Mouse (Mus musculus) hindbrain, embryonic 16.5 days (tissue): ENCODE results near the gene Ccr10. TPM values are rescaled to one million over a fixed set of nuclear protein-coding genes. Genes with fewer than 3 reads are reported as not detected.

Experiments used
- ATAC-seq: fragments of 200-750 bp; cut with Nextera tagmentation; 2 replicates; pipeline ENCODE4 v1.8.0; 2017; ENCODE audit warnings: moderate TSS enrichment, moderate library complexity
- H3K27ac ChIP-seq: fragments of 300-500 bp; sonication (generic); 2 replicates; pipeline ENCODE4 v1.5.1; 2014; ENCODE audit warnings: low read depth, mild to moderate bottlenecking, control low read depth, low read length, moderate library complexity
- H3K27me3 ChIP-seq: fragments of 300-500 bp; sonication (generic); replicated peaks from 2 replicates; pipeline ENCODE4 v1.6.1; 2014; ENCODE audit warnings: low read length; ENCODE audit not compliant: control insufficient read depth, insufficient read depth
- H3K36me3 ChIP-seq: fragments of 300-500 bp; sonication (generic); 2 replicates; pipeline ENCODE4 v1.6.1; 2014; ENCODE audit warnings: mild to moderate bottlenecking, low read length, moderate library complexity, mixed read lengths; ENCODE audit not compliant: control insufficient read depth, insufficient read depth
- H3K4me1 ChIP-seq: fragments of 300-500 bp; sonication (generic); 2 replicates; pipeline ENCODE4 v1.6.1; 2014; ENCODE audit warnings: low read depth, low read length; ENCODE audit not compliant: control insufficient read depth, insufficient read depth
- H3K4me2 ChIP-seq: fragments of 300-500 bp; sonication (generic); 2 replicates; pipeline ENCODE4 v1.6.1; 2014; ENCODE audit warnings: mild to moderate bottlenecking, low read length, control low read depth, moderate library complexity
- H3K4me3 ChIP-seq: fragments of 300-500 bp; sonication (generic); 2 replicates; pipeline ENCODE4 v1.5.1; 2014; ENCODE audit warnings: mild to moderate bottlenecking, low read length, control low read depth, moderate library complexity
- H3K9ac ChIP-seq: fragments of 300-500 bp; sonication (generic); 2 replicates; pipeline ENCODE4 v1.6.1; 2014; ENCODE audit warnings: low read depth, mild to moderate bottlenecking, control low read depth, low read length, moderate library complexity
- H3K9me3 ChIP-seq: fragments of 300-500 bp; sonication (generic); 2 replicates; pipeline ENCODE4 v1.6.1; 2014; ENCODE audit warnings: mild to moderate bottlenecking, low read length, moderate library complexity; ENCODE audit not compliant: control insufficient read depth
- WGBS: fragments of 180-500 bp; shearing (Covaris S2); extraction: QIAGEN DNeasy Blood & Tissue Kit; methylation state at CpG from one replicate; pipeline ENCODE4 v1.1.7; 2014; 5-methylcytosine and 5-hydroxymethylcytosine counted together
- polyA plus RNA-seq: library from polyadenylated mRNA; unstranded; fragments of >200 nt; fragmentation: Nextera tagmentation; extraction: Ambion mirVana; gene quantifications from 2 replicates; pipeline ENCODE4 v1.2.1, GENCODE M21; 2015

Gene Ccr10
- polyA plus RNA-seq, 1 experiment from 2014 or later: 0.60 TPM

GRCm38 (mm10) chr11:101149178-101150105 lies 25.8 kb downstream of the Ccr10 start:
- peak; percentile 58 for ATAC-seq
- Histone ChIP-seq H3K9me3 (no peaks in the 10 kb centered on the region), H3K27ac (peak overlapping the region; percentile 14; the same call in 1 of the 2 replicates), H3K27me3 (no peaks in the 10 kb centered on the region), H3K4me3 (no peak overlapping the region), H3K4me2 (no peak overlapping the region), H3K36me3 (no peaks in the 10 kb centered on the region), H3K9ac (no peak overlapping the region; the same call in 1 of the 2 replicates), H3K4me1 (peaks cover 7% of the 10 kb centered on the region)
- WGBS: 49% methylated on average over 9 of the region's 9 CpGs

- Histone ChIP-seq H3K9ac (no peak overlapping the region), H3K4me2 (no peak overlapping the region), H3K4me3 (no peak overlapping the region), H3K4me1 (peaks cover 9% of the 10 kb centered on the region), H3K36me3 (no peaks in the 10 kb centered on the region), H3K27me3 (no peaks in the 10 kb centered on the region), H3K27ac (peak overlapping the region; percentile 14; the same call in 1 of the 2 replicates), H3K9me3 (no peaks in the 10 kb centered on the region)
- WGBS: 68% methylated on average over 10 of the region's 10 CpGs
- no peak for ATAC-seq
Observed at GRCm38 (mm10) chr11:101148751-101149150, 26.5 kb downstream of the Ccr10 start.

- H3K9me3 ChIP-seq: no peaks in the 10 kb centered on the region
- H3K4me3 ChIP-seq: no peak overlapping the region
- H3K27ac ChIP-seq: peak overlapping the region; percentile 64
- H3K27me3 ChIP-seq: no peaks in the 10 kb centered on the region
- peaks cover 13% of the 10 kb centered on the region for H3K4me1 ChIP-seq
- peak; percentile 77; the same call in 1 of the 2 replicates for ATAC-seq
- 15% methylated on average over 10 of the region's 10 CpGs for WGBS
- H3K36me3 ChIP-seq: no peaks in the 10 kb centered on the region
- peak overlapping the region; percentile 17 for H3K4me2 ChIP-seq
- no peak overlapping the region; the same call in 1 of the 2 replicates for H3K9ac ChIP-seq
Observed at GRCm38 (mm10) chr11:101146377-101146776, 28.9 kb downstream of the Ccr10 start.

GRCm38 (mm10) chr11:101143338-101144225 lies 31.7 kb downstream of the Ccr10 start:
- H3K4me1 ChIP-seq: peaks cover 13% of the 10 kb centered on the region
- no peaks in the 10 kb centered on the region for H3K9me3 ChIP-seq
- peak overlapping the region; percentile 65 for H3K4me2 ChIP-seq
- peak overlapping the region; percentile 39; the same call in 1 of the 2 replicates for H3K27ac ChIP-seq
- peak overlapping the region; percentile 34 for H3K4me3 ChIP-seq
- no peaks in the 10 kb centered on the region for H3K27me3 ChIP-seq
- H3K9ac ChIP-seq: peak overlapping the region; percentile 59
- ATAC-seq: peak; percentile 68
- H3K36me3 ChIP-seq: no peaks in the 10 kb centered on the region
- WGBS: 19% methylated on average over 18 of the region's 19 CpGs

- Histone ChIP-seq H3K4me3 (no peak overlapping the region), H3K4me1 (peaks cover 13% of the 10 kb centered on the region), H3K9ac (no peak overlapping the region), H3K9me3 (no peaks in the 10 kb centered on the region), H3K27ac (no peak overlapping the region), H3K36me3 (no peaks in the 10 kb centered on the region), H3K27me3 (no peaks in the 10 kb centered on the region), H3K4me2 (no peak overlapping the region)
- no peak for ATAC-seq
- WGBS: 92% methylated on average over 10 of the region's 10 CpGs
Observed at GRCm38 (mm10) chr11:101142215-101142967, 32.9 kb downstream of the Ccr10 start.

GRCm38 (mm10) chr11:101141088-101141487 lies 34.2 kb downstream of the Ccr10 start:
- WGBS: 92% methylated on average over 8 of the region's 8 CpGs
- no peak overlapping the region for H3K4me2 ChIP-seq
- no peaks in the 10 kb centered on the region for H3K9me3 ChIP-seq
- ATAC-seq: no peak
- H3K9ac ChIP-seq: no peak overlapping the region
- H3K27me3 ChIP-seq: no peaks in the 10 kb centered on the region
- H3K4me3 ChIP-seq: no peak overlapping the region
- no peak overlapping the region for H3K27ac ChIP-seq
- peaks cover 9% of the 10 kb centered on the region; the same call in 1 of the 2 replicates for H3K4me1 ChIP-seq
- no peaks in the 10 kb centered on the region for H3K36me3 ChIP-seq

- 38% methylated on average over 27 of the region's 27 CpGs for WGBS
- Histone ChIP-seq H3K4me3 (peak overlapping the region; percentile 35), H3K9me3 (no peaks in the 10 kb centered on the region), H3K9ac (peak overlapping the region; percentile 57), H3K4me2 (peak overlapping the region; percentile 60), H3K4me1 (peaks cover 9% of the 10 kb centered on the region; the same call in 1 of the 2 replicates), H3K36me3 (no peaks in the 10 kb centered on the region), H3K27me3 (no peaks in the 10 kb centered on the region), H3K27ac (peak overlapping the region; percentile 44; the same call in 1 of the 2 replicates)
- no peak for ATAC-seq
Observed at GRCm38 (mm10) chr11:101140164-101140819, 35.0 kb downstream of the Ccr10 start.

GRCm38 (mm10) chr11:101138536-101139181 lies 36.6 kb downstream of the Ccr10 start:
- Histone ChIP-seq H3K9ac (no peak overlapping the region), H3K4me1 (peaks cover 6% of the 10 kb centered on the region; the same call in 1 of the 2 replicates), H3K4me3 (peak overlapping the region; percentile 15), H3K4me2 (peak overlapping the region; percentile 43), H3K27me3 (no peaks in the 10 kb centered on the region), H3K36me3 (no peaks in the 10 kb centered on the region), H3K27ac (no peak overlapping the region; the same call in 1 of the 2 replicates), H3K9me3 (no peaks in the 10 kb centered on the region)
- peak; percentile 71 for ATAC-seq
- WGBS: 22% methylated on average over 15 of the region's 15 CpGs
